Mouse (Mus musculus): Measurements from ENCODE around the gene Retreg3. TPM values are rescaled to one million over a fixed set of nuclear protein-coding genes. Genes with fewer than 3 reads are reported as not detected.
A peak's percentile ranks its signal among the peaks of the same experiment; 100 is the strongest.

Gene Retreg3
- polyA plus RNA-seq, 1 experiment from 2014 or later, result 19.2 TPM

GRCm38 (mm10) chr11:101110708-101111107 is 9.0 kb downstream of the Retreg3 start:
- no peak overlapping the region for H3K27ac ChIP-seq
- H3K4me2 ChIP-seq, result no peak overlapping the region
- H3K4me3 ChIP-seq, result no peak overlapping the region
- H3K36me3 ChIP-seq, result 0 out of 2 replicates have a peak, but pooled peaks cover 3% of the 10 kb centered on the region
- no peaks in the 10 kb centered on the region for H3K9me3 ChIP-seq
- 63% methylated on average over 5 of the region's 5 CpGs for WGBS
- no peak for ATAC-seq (ENCODE audit: insufficient number of reproducible peaks, insufficient read depth, low FRiP score, low TSS enrichment, low read depth)
- H3K27me3 ChIP-seq, result no peaks in the 10 kb centered on the region
- H3K4me1 ChIP-seq, result no peaks in the 10 kb centered on the region
- H3K9ac ChIP-seq, result no peak overlapping the region

GRCm38 (mm10) chr11:101109351-101109750 is 10.3 kb downstream of the Retreg3 start:
- no peak overlapping the region for H3K27ac ChIP-seq
- H3K27me3 ChIP-seq, result no peaks in the 10 kb centered on the region
- H3K36me3 ChIP-seq, result peaks cover 11% of the 10 kb centered on the region; the same call in 1 of the 2 replicates
- H3K4me1 ChIP-seq, result no peaks in the 10 kb centered on the region
- H3K9me3 ChIP-seq, result no peaks in the 10 kb centered on the region
- ATAC-seq (ENCODE audit: insufficient number of reproducible peaks, insufficient read depth, low FRiP score, low TSS enrichment, low read depth), result no peak
- no peak overlapping the region for H3K4me3 ChIP-seq
- no peak overlapping the region for H3K9ac ChIP-seq
- WGBS, result 76% methylated on average over 4 of the region's 4 CpGs
- no peak overlapping the region for H3K4me2 ChIP-seq

DNA sequence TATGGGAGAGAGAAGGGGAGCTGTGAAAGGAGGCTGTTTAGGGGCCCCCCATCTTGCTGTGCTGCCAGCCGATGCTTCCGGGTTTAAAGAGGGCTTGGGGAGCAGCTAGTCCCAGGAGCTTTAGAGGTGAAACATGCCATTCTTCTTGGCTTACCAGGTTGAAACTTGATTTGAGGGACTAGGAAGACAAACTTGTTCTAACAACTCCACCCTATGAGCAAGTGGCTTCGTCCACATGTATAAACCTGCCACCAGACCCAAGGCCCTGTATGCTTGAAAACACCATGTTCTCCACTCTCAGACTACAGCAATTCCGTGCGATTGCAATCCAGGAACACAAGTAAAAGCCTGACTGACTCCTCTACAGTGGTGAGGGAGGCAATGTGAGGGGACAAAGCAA is 16.7 kb downstream of the Retreg3 start:
- 77% methylated on average over 5 of the region's 5 CpGs for WGBS
- peaks cover 70% of the 10 kb centered on the region for H3K36me3 ChIP-seq
- peak overlapping the region; percentile 58 for H3K27ac ChIP-seq
- no peaks in the 10 kb centered on the region for H3K9me3 ChIP-seq
- H3K4me2 ChIP-seq, result 0 out of 2 replicates have a peak overlapping the region, but pooled peaks have one; percentile 2
- H3K9ac ChIP-seq, result no peak overlapping the region; the same call in 1 of the 2 replicates
- no peaks in the 10 kb centered on the region for H3K27me3 ChIP-seq
- no peak overlapping the region for H3K4me3 ChIP-seq
- no peaks in the 10 kb centered on the region for H3K4me1 ChIP-seq
- no peak for ATAC-seq (ENCODE audit: insufficient number of reproducible peaks, insufficient read depth, low FRiP score, low TSS enrichment, low read depth)

- H3K36me3 ChIP-seq, result peaks cover 68% of the 10 kb centered on the region
- H3K4me2 ChIP-seq, result no peak overlapping the region
- H3K27me3 ChIP-seq, result no peaks in the 10 kb centered on the region
- no peak overlapping the region for H3K27ac ChIP-seq
- ATAC-seq (ENCODE audit: insufficient number of reproducible peaks, insufficient read depth, low FRiP score, low TSS enrichment, low read depth), result no peak
- H3K4me1 ChIP-seq, result peaks cover 17% of the 10 kb centered on the region
- H3K9ac ChIP-seq, result no peak overlapping the region
- no peak overlapping the region for H3K4me3 ChIP-seq
- no peaks in the 10 kb centered on the region for H3K9me3 ChIP-seq
- WGBS, result 94% methylated on average over 8 of the region's 8 CpGs
These were observed 21.5 kb downstream of the Retreg3 start for GRCm38 (mm10) chr11:101098231-101098630.

- Histone ChIP-seq H3K27me3 (no peaks in the 10 kb centered on the region), H3K9me3 (no peaks in the 10 kb centered on the region), H3K4me1 (peaks cover 17% of the 10 kb centered on the region), H3K4me2 (peak within 1 kb of the TSS; percentile 76), H3K27ac (peak within 1 kb of the TSS; percentile 63), H3K9ac (peak within 1 kb of the TSS; percentile 75), H3K4me3 (peak within 1 kb of the TSS; percentile 66), H3K36me3 (peaks cover 71% of the 10 kb centered on the region)
- under 1% methylated on average over 43 of the region's 43 CpGs for WGBS
- ATAC-seq (ENCODE audit: insufficient number of reproducible peaks, insufficient read depth, low FRiP score, low TSS enrichment, low read depth), result peak; percentile 93
These were observed 24.2 kb downstream of the Retreg3 start, which contains the start of gene Psmc3ip for GRCm38 (mm10) chr11:101095314-101096024. Gene Psmc3ip (minus strand): TSS chr11:101095436.

GRCm38 (mm10) chr11:101094930-101095313 is 24.8 kb downstream of the Retreg3 start:
- H3K4me1 ChIP-seq, result peaks cover 17% of the 10 kb centered on the region
- H3K9ac ChIP-seq, result peak overlapping the region; percentile 75
- peak overlapping the region; percentile 76 for H3K4me2 ChIP-seq
- no peak; the same call in 1 of the 2 replicates for ATAC-seq (ENCODE audit: insufficient number of reproducible peaks, insufficient read depth, low FRiP score, low TSS enrichment, low read depth)
- peaks cover 71% of the 10 kb centered on the region for H3K36me3 ChIP-seq
- H3K27ac ChIP-seq, result peak overlapping the region; percentile 63; the same call in 1 of the 2 replicates
- peak overlapping the region; percentile 66 for H3K4me3 ChIP-seq
- no peaks in the 10 kb centered on the region for H3K9me3 ChIP-seq
- no peaks in the 10 kb centered on the region for H3K27me3 ChIP-seq
- WGBS, result under 1% methylated on average over 18 of the region's 18 CpGs

DNA sequence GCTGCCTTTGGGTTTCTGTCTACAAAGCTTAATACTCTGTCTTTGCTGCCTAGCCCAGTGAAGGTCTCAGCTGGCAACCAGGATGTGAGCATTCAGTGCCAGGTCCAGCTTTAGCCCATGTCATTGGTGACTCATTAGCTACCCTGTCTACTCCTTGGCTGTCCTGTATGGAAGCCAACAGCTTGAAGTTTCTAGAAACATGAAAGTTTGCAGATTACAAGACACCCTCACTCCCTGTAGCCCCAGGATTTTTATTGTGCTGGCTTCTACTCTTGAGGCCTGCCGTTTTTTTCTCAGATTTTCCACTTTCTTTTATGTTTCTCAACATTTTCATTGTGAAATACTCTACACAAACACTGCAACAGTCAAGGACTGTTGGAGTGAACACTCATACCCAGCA is 29.8 kb downstream of the Retreg3 start:
- Histone ChIP-seq H3K4me2 (no peak overlapping the region), H3K9me3 (no peaks in the 10 kb centered on the region), H3K36me3 (peaks cover 68% of the 10 kb centered on the region), H3K9ac (no peak overlapping the region), H3K4me3 (no peak overlapping the region), H3K27ac (no peak overlapping the region), H3K4me1 (peaks cover 34% of the 10 kb centered on the region), H3K27me3 (no peaks in the 10 kb centered on the region)
- ATAC-seq (ENCODE audit: insufficient number of reproducible peaks, insufficient read depth, low FRiP score, low TSS enrichment, low read depth), result no peak
- WGBS, result 94% methylated on average over 1 of the region's 1 CpGs

DNA sequence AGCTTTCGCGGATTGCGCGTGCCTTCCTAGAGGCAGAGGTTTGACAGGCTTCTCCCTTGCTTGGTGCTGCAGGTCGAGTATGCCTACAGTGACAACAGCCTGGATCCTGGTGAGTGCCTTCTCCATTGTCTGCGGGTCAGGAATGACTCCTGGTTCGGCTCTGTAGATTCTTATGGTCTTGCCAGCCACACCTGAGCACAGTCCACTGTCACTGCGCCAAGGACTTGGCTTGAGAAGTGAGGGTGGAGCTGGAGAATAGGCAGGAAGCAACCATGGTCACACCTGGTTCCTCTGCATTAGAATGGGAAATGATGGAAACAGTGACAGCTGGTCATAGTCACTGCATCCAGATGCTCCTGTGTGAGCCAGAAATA is 32.0 kb downstream of the Retreg3 start:
- peak overlapping the region; percentile 88 for H3K9ac ChIP-seq
- ATAC-seq (ENCODE audit: insufficient number of reproducible peaks, insufficient read depth, low FRiP score, low TSS enrichment, low read depth), result no peak
- peak overlapping the region; percentile 79 for H3K27ac ChIP-seq
- peak overlapping the region; percentile 96 for H3K4me2 ChIP-seq
- H3K4me1 ChIP-seq, result peaks cover 30% of the 10 kb centered on the region
- no peaks in the 10 kb centered on the region for H3K27me3 ChIP-seq
- H3K4me3 ChIP-seq, result peak overlapping the region; percentile 83
- WGBS, result 7% methylated on average over 8 of the region's 8 CpGs
- H3K9me3 ChIP-seq, result no peaks in the 10 kb centered on the region
- H3K36me3 ChIP-seq, result peaks cover 61% of the 10 kb centered on the region

- peak within 1 kb of the TSS; percentile 96 for H3K4me2 ChIP-seq
- ATAC-seq (ENCODE audit: insufficient number of reproducible peaks, insufficient read depth, low FRiP score, low TSS enrichment, low read depth), result peak; percentile 76
- H3K36me3 ChIP-seq, result peaks cover 55% of the 10 kb centered on the region
- no peaks in the 10 kb centered on the region for H3K27me3 ChIP-seq
- WGBS, result 2% methylated on average over 52 of the region's 52 CpGs
- H3K9ac ChIP-seq, result peak within 1 kb of the TSS; percentile 88
- H3K4me1 ChIP-seq, result peaks cover 30% of the 10 kb centered on the region
- peak within 1 kb of the TSS; percentile 83 for H3K4me3 ChIP-seq
- H3K27ac ChIP-seq, result peak within 1 kb of the TSS; percentile 79
- no peaks in the 10 kb centered on the region for H3K9me3 ChIP-seq
These were observed 32.7 kb downstream of the Retreg3 start, which contains the start of gene Mlx for GRCm38 (mm10) chr11:101086756-101087681. Gene Mlx (plus strand): TSS chr11:101087277.

DNA sequence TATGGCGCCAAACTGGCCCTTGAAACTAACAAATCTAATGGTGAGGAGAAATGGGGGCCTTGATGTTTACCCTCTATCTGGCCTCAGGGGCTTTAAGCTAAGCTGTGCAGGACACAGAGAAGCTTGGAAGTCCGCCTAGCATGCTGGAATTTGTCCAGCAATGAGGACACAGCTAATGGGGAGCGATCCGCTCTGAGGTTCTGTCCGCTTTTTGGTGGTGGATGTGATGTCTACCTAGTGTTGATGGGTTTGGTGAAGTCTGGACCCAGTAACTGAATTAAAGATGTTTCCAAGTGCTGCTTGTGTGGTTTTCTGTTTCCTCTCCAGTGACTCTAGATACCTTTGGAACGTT is 33.4 kb downstream of the Retreg3 start:
- Histone ChIP-seq H3K27me3 (peaks cover 5% of the 10 kb centered on the region), H3K4me1 (peaks cover 35% of the 10 kb centered on the region), H3K4me2 (peak overlapping the region; percentile 96), H3K27ac (peak overlapping the region; percentile 79; the same call in 1 of the 2 replicates), H3K4me3 (peak overlapping the region; percentile 83), H3K36me3 (peaks cover 48% of the 10 kb centered on the region), H3K9me3 (no peaks in the 10 kb centered on the region), H3K9ac (peak overlapping the region; percentile 88)
- no peak for ATAC-seq (ENCODE audit: insufficient number of reproducible peaks, insufficient read depth, low FRiP score, low TSS enrichment, low read depth)
- 84% methylated on average over 6 of the region's 6 CpGs for WGBS

DNA sequence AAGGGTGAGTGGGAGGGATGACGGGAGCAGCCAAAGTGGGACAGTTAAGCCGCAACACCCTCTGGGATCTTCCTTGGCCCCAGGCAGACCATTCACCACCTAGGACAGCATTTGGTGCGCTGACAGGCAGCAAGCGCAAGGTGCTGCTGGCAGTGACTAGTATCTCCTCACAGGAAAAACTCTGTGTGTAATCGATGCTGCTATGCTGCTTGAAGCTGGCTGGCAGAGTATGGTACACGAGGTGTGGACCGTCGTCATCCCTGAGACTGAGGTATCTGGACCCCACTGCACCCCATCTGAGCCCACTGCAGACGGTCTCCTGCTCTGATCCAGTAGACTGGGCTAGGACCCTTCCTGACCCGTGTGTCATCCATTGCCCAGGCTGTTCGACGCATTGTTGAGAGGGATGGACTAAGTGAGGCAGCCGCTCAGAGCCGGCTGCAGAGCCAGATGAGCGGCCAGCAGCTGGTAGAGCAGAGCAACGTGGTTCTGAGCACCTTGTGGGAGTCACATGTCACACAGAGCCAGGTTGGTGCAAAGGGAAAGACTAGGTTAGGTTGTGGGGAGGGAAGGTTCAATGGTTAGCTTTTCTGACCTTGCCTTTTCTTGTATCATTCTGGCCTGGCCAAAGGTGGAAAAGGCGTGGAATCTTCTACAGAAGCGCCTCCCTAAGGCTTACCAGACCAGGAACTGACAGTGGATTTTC is 33.9 kb downstream of the Retreg3 start:
- Histone ChIP-seq H3K36me3 (peaks cover 42% of the 10 kb centered on the region), H3K4me3 (no peak overlapping the region), H3K27me3 (peaks cover 10% of the 10 kb centered on the region), H3K4me2 (0 out of 2 replicates have a peak overlapping the region, but pooled peaks have one; percentile 96), H3K4me1 (peaks cover 35% of the 10 kb centered on the region), H3K9ac (peak overlapping the region; percentile 88), H3K27ac (no peak overlapping the region), H3K9me3 (no peaks in the 10 kb centered on the region)
- ATAC-seq (ENCODE audit: insufficient number of reproducible peaks, insufficient read depth, low FRiP score, low TSS enrichment, low read depth), result no peak
- WGBS, result 91% methylated on average over 18 of the region's 18 CpGs

Data from embryonic facial prominence, embryonic 13.5 days (tissue).